Mouse (Mus musculus) thymus, adult 2 months (tissue): ENCODE measurements around the gene Dusp7.

Source experiments
- CTCF ChIP-seq: fragments of 200-500 bp; IDR thresholded peaks from 2 replicates; pipeline ENCODE4 v1.5.1; 2012; ENCODE audit warnings: mild to moderate bottlenecking, control low read depth, low read length, moderate library complexity, borderline replicate concordance; ENCODE audit not compliant: control insufficient read depth, poor library complexity, insufficient read depth; ENCODE audit errors: extremely low read depth
- POLR2A ChIP-seq: fragments of 200-500 bp; IDR thresholded peaks from 2 replicates; pipeline ENCODE4 v1.6.1; 2012; ENCODE audit warnings: mild to moderate bottlenecking, low read length, control low read depth, moderate library complexity; ENCODE audit not compliant: control insufficient read depth, poor library complexity, insufficient read depth; ENCODE audit errors: extremely low read depth

- TF ChIP-seq CTCF = no peak
- no peak for TF ChIP-seq POLR2A
Observed at GRCm38 (mm10) chr9:106372431-106373412, 4.3 kb downstream of the Dusp7 start.
